Mouse (Mus musculus): ENCODE results near the gene Clec18a. TPM values are rescaled to one million over a fixed set of nuclear protein-coding genes. Genes with fewer than 3 reads are reported as not detected.

The Clec18a gene
- polyA plus RNA-seq, 1 experiment = not detected

DNA sequence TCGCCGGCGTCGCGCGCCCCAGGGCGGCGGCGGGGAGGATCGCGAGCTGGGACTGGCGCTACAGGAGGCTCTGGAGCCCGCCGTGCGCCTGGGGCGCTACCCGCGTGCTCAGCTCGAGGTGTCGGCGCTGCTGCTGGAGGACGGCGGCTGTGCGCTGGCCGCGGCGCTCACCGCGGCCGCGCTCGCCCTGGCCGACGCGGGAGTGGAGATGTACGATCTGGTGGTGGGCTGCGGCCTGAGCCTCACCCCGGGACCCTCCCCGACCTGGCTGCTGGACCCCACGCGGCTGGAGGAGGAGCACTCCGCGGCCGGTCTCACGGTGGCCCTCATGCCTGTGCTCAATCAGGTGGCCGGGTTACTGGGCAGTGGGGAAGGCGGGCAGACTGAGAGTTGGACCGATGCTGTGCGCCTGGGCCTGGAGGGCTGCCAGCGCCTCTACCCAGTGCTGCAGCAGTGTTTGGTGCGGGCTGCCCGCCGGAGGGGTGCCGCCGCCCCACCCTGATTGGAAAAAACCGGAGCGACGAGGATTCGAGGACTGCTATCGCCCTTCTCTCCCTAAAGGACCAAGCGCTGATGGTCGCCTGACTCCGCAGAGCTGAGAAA is 35.4 kb downstream of the Clec18a start:
- H3K4me3 ChIP-seq (ENCODE audit: insufficient read depth, low read length) = peak overlapping the region; percentile 96
- peak overlapping the region; percentile 70 for H3K27ac ChIP-seq (ENCODE audit: insufficient read depth, low read depth, low read length)
- peaks cover 20% of the 10 kb centered on the region for H3K4me1 ChIP-seq (ENCODE audit: control insufficient read depth, insufficient read depth, low read length)
- TF ChIP-seq CTCF (IDR thresholded peaks at IDR 0.05; ENCODE audit: low read depth, low read length) (no peak), POLR2A (IDR thresholded peaks at IDR 0.05; ENCODE audit: borderline replicate concordance, low read depth, low read length) (no peak)

DNA sequence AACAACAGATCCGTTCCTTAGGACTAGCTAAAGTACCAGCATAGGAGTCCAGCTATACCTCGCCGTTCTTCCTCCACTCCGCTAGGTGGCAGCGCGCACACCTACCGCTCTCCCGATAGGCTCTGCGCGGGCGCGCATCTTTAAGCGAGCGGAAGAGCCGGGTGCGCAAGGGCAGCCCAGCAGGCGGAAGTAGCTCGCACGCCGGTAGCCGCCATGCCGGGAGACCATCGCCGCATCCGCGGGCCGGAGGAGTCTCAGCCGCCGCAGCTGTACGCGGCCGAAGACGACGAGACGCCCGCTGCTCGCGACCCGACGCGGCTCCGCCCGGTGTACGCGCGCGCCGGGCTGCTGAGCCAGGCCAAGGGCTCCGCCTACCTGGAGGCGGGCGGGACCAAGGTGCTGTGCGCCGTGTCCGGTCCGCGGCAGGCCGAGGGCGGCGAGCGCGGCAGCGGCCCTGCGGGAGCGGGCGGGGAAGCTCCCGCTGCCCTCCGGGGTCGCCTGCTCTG is 36.0 kb downstream of the Clec18a start, which contains the start of gene Exosc6:
Exosc6 (plus strand) TSS at position 182 of the 506 bp plus-strand sequence.
- Histone ChIP-seq H3K4me3 (ENCODE audit: insufficient read depth, low read length) (peak within 1 kb of the TSS; percentile 96), H3K4me1 (ENCODE audit: control insufficient read depth, insufficient read depth, low read length) (peaks cover 18% of the 10 kb centered on the region), H3K27ac (ENCODE audit: insufficient read depth, low read depth, low read length) (peak within 1 kb of the TSS; percentile 70)
- TF ChIP-seq POLR2A (IDR thresholded peaks at IDR 0.05; ENCODE audit: borderline replicate concordance, low read depth, low read length) (no peak), CTCF (IDR thresholded peaks at IDR 0.05; ENCODE audit: low read depth, low read length) (peak; percentile 40; the same call in 1 of the 2 replicates)

DNA sequence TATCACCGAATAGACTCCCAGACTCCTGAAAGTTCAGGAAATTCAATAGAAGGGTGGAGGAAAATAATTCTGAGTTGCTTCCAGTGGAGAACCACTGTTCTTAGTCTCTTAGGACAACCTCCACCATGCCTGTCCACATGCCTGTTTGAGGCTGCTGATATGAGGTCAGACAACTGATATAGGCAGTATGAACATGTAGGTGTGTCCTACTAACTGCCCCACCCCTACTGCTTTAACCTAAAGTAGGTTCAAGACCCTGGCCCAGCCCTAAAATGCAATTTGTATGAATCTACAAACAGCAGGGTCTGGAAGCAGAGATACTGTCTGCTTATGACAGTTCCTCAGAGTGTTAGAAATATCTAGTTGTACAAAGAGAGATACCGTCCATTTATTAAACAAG is 36.6 kb downstream of the Clec18a start:
- TF ChIP-seq POLR2A (IDR thresholded peaks at IDR 0.05; ENCODE audit: borderline replicate concordance, low read depth, low read length) = no peak
- TF ChIP-seq CTCF (IDR thresholded peaks at IDR 0.05; ENCODE audit: low read depth, low read length) = no peak
- H3K4me3 ChIP-seq (ENCODE audit: insufficient read depth, low read length) = no peak overlapping the region
- no peak overlapping the region for H3K27ac ChIP-seq (ENCODE audit: insufficient read depth, low read depth, low read length)
- H3K4me1 ChIP-seq (ENCODE audit: control insufficient read depth, insufficient read depth, low read length) = peaks cover 14% of the 10 kb centered on the region

DNA sequence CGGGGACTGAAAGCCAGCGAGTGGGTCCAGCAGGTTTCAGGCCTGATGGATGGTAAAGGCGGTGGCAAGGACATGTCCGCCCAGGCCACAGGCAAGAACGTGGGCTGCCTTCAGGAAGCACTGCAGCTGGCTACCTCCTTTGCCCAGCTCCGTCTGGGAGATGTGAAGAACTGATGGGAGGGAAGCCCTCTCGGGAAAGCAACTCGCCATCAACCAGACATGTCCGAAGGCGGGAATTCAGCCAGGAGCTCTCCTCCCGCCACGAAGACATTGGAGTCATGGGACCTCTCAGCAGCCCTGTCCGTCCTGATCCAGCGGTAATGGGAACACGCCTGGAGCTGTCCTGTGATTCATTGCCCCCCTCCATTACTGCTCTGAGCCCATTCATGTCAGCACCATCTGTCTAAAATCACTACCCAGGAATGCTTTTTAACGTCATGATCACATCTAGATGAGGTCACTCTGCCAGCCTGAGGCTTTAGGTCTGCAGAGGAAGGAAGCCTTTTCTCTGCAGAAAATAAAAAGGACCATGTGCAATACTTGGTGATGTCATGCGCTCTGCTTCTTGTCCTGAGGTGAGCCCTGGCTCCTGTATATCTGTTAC is 37.1 kb downstream of the Clec18a start:
- Histone ChIP-seq H3K4me3 (ENCODE audit: insufficient read depth, low read length) (no peak overlapping the region), H3K4me1 (ENCODE audit: control insufficient read depth, insufficient read depth, low read length) (peaks cover 14% of the 10 kb centered on the region), H3K27ac (ENCODE audit: insufficient read depth, low read depth, low read length) (no peak overlapping the region)
- TF ChIP-seq POLR2A (IDR thresholded peaks at IDR 0.05; ENCODE audit: borderline replicate concordance, low read depth, low read length) (no peak), CTCF (IDR thresholded peaks at IDR 0.05; ENCODE audit: low read depth, low read length) (no peak)

DNA sequence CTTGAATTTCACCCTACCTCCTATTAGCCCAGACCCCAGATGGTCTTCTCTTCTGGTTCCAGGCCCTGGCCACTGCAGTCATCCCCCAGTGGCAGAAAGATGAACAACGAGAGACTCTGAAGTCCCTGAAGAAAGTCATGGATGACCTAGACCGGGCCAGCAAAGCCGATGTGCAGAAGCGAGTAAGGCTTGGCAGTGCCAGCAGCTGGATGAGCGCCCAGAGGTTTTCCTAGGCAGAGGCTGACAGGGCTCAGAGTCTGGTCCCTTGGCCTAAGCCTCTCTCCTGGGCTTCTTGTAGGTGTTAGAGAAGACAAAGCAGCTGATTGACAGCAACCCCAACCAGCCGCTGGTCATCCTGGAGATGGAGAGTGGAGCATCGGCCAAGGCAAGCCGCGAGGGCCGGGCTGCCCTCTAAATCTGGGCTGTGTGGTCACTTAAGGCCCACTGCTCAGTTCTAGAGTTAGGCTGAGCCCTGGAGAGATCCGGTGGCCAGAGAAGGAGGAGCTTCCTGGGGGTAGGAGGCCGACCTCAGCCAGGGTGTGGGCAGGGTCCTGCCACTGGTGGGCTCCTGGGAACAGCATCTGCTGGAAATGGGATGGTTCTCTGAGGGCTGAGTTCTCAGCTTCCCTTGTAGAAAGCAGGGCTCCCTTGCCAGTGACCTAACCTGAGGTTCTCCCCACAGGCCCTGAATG is 38.3 kb downstream of the Clec18a start:
- Histone ChIP-seq H3K4me1 (ENCODE audit: control insufficient read depth, insufficient read depth, low read length) (peaks cover 13% of the 10 kb centered on the region), H3K4me3 (ENCODE audit: insufficient read depth, low read length) (no peak overlapping the region), H3K27ac (ENCODE audit: insufficient read depth, low read depth, low read length) (no peak overlapping the region)
- TF ChIP-seq CTCF (IDR thresholded peaks at IDR 0.05; ENCODE audit: low read depth, low read length) = no peak
- no peak for TF ChIP-seq POLR2A (IDR thresholded peaks at IDR 0.05; ENCODE audit: borderline replicate concordance, low read depth, low read length)

DNA sequence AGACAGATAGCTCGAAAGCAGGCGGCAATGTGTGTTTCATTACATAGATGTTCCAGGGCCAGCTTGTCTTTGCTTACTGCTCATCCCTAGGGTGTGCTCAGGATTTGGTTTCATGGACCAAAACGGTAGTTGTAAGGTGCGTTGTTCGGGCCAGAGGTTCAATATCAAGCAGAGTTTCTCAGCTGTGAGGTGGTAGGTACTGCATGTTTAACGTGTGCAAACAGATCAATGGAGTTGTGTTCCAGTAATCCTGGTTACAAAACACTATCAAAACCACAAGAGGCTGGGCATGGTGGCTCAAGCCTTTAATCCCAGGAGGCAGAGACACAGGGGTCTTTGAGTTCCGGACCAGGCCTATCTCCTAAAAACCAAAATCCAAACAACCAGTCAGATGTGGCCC is 43.1 kb downstream of the Clec18a start:
- TF ChIP-seq CTCF (IDR thresholded peaks at IDR 0.05; ENCODE audit: low read depth, low read length) = no peak
- Histone ChIP-seq H3K4me1 (ENCODE audit: control insufficient read depth, insufficient read depth, low read length) (no peaks in the 10 kb centered on the region), H3K27ac (ENCODE audit: insufficient read depth, low read depth, low read length) (no peak overlapping the region), H3K4me3 (ENCODE audit: insufficient read depth, low read length) (no peak overlapping the region)

DNA sequence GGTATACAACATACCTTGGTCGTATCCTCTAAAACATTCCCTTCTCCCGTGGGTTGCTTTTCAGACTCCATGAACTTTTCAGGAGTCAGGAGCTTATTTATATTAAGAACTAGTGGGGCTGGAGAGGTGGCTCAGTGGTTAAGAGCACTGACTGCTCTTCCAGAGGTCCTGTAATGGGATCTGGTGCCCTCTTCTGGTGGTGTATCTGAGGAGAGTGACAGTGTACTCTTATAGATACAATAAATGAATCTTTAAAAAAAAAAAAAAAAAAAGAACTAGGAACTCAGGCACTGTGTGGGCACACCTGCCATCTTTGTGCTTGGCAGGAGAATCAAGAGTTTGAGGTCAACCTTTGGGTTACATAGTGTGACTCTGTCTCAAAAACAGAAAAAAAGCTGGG is 43.5 kb downstream of the Clec18a start:
- no peaks in the 10 kb centered on the region for H3K4me1 ChIP-seq (ENCODE audit: control insufficient read depth, insufficient read depth, low read length)
- no peak overlapping the region for H3K4me3 ChIP-seq (ENCODE audit: insufficient read depth, low read length)
- TF ChIP-seq CTCF (IDR thresholded peaks at IDR 0.05; ENCODE audit: low read depth, low read length) = no peak
- no peak for TF ChIP-seq POLR2A (IDR thresholded peaks at IDR 0.05; ENCODE audit: borderline replicate concordance, low read depth, low read length)
- no peak overlapping the region for H3K27ac ChIP-seq (ENCODE audit: insufficient read depth, low read depth, low read length)

DNA sequence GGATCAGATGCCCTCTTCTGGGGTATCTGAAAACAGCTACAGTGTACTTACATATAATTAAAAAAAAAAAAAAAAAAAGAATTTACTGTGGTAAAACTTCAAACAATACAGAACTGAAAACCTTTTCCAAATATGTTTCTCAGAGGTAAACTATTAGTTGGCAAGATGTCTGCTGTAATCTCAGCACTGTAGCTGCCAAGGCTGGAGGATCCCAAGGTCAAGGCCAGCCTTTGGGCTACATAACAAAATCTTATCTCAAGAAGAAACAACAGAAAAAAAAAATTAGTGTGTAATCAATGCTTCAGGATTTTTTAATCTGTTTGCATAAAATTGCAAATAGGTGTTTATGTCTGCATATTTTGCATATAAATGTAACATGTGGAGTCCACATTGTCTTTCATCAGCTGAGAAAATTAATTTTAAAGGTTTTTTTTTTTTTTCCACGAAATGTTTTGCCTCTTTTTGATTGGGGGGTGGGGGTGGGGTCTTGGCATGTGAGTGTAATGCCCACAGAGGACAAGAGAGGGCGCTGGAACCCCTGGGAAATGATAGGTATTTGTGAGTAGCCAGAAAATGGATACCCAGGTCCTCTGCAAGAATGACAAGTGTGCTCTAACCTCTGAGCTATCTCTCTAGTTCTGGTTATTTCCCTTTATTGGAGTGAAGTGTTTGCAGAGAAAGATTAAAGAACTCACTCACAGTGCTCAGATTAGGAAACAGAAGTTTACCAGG is 48.1 kb downstream of the Clec18a start:
- H3K27ac ChIP-seq (ENCODE audit: insufficient read depth, low read depth, low read length) = no peak overlapping the region
- no peak overlapping the region for H3K4me3 ChIP-seq (ENCODE audit: insufficient read depth, low read length)
- TF ChIP-seq CTCF (IDR thresholded peaks at IDR 0.05; ENCODE audit: low read depth, low read length) (0 out of 2 replicates have a peak, but pooled peaks have one; percentile 11), POLR2A (IDR thresholded peaks at IDR 0.05; ENCODE audit: borderline replicate concordance, low read depth, low read length) (no peak)
- H3K4me1 ChIP-seq (ENCODE audit: control insufficient read depth, insufficient read depth, low read length) = no peaks in the 10 kb centered on the region

DNA sequence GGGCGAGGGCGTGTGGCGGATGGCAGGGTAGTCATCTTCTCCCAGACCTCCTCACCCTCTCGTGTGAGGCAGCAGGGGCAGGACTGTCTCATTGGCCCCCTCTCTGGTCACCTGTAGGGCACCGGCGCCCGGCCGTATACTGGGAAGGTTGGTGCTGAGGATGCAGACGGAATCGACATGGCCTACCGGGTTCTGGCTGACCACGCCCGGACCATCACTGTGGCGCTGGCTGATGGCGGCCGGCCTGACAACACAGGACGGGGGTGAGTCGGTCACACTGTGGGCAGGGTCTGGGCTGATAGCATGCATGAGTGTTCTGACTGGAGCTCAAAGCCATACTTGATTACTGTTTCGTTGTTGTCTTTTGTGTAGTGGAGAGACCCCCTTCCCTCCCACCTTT is 49.7 kb downstream of the Clec18a start:
- H3K4me3 ChIP-seq (ENCODE audit: insufficient read depth, low read length) = no peak overlapping the region
- H3K4me1 ChIP-seq (ENCODE audit: control insufficient read depth, insufficient read depth, low read length) = peaks cover 2% of the 10 kb centered on the region; the same call in 1 of the 2 replicates
- TF ChIP-seq POLR2A (IDR thresholded peaks at IDR 0.05; ENCODE audit: borderline replicate concordance, low read depth, low read length) = no peak
- no peak for TF ChIP-seq CTCF (IDR thresholded peaks at IDR 0.05; ENCODE audit: low read depth, low read length)
- no peak overlapping the region for H3K27ac ChIP-seq (ENCODE audit: insufficient read depth, low read depth, low read length)

All from bone marrow macrophage, adult 2 months (primary cell).